Mouse (Mus musculus) kidney, adult 8-10 months (tissue): Measurements from ENCODE around the gene Wdr92.
A peak's percentile ranks its signal among the peaks of the same experiment; 100 is the strongest.

Experiments
- DNase-seq, 2 experiments: peaks; one replicate each; pipeline ENCODE4 v3.0.0; 2022

Gene Wdr92

GRCm38 (mm10) chr11:17181807-17182206 is at the start of gene Wdr92:
TSS of gene Wdr92 (plus strand) at chr11:17182107.
- DNase-seq: no peak

DNA sequence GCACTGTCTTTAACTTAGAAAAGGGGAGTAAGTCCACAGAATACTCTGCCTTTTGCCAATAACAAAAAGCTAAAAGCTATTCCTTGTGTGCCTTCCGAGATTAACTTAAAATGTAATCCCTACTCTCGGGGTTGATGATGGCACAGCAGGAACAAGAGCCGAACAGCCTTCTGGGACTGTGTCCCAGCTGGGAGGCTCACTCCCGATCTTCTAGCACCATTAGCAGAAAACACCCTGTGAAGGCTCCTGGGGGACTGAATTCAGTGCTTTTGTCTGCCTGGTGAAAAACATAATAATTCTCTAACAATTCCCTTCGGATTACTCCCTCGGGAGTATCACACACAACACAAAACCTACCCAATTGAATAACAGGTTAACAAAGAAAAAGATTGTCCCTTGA is 46.3 kb upstream of the Wdr92 start:
- DNase-seq: no peak

GRCm38 (mm10) chr11:17138306-17139033 is 43.4 kb upstream of the Wdr92 start:
- DNase-seq: no peak

DNA sequence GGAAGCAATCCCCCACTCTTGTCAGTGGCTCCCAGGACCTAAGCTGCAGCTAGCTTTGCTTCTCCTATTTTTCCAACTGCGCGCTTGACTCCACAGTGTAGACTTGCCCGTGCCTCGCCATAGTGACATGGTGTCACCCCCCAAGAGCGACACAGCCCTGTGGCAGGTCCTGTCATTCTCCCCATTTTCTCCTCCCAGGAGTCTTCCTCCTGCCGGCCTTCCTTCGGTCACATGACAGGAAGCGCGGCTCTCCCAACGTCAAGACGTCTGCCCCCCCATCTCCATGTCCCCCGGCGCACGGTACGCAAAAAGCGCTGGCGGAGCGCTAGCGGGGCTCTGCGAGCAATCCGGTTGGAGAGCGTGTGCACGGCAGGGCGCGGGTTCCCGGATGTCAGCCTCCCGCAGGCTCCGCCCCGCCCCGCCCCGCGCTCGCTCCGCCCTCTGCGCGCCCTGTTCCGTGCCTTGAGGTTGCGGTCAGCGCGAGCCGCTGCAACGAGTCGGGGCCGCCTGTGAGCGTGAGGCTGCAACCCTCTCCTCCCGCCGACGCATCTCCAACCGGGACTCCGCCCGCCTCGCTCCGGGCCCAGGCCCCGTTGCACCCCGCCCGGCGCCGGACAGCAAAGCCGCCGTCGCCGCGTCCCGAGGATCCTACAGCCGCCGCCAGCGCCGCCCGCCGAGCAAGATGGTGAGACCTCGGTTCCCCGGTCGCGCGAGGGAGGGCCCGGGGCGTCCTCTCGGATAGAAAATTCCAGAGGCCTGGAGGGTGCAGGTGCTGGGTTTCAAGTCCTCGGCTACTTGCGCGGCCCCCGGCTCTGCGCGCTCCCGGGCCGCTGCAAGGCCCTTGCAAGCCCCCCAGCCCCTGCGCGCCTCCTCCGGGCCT is 22.8 kb upstream of the Wdr92 start, which contains the start of gene Ppp3r1:
Ppp3r1 (plus strand) TSS at position 406 of the 880 bp plus-strand sequence.
- peak; percentile 96 for DNase-seq

- DNase-seq: peak; percentile 22 to 42
These were observed 22.1 kb upstream of the Wdr92 start for GRCm38 (mm10) chr11:17159738-17160241.

DNA sequence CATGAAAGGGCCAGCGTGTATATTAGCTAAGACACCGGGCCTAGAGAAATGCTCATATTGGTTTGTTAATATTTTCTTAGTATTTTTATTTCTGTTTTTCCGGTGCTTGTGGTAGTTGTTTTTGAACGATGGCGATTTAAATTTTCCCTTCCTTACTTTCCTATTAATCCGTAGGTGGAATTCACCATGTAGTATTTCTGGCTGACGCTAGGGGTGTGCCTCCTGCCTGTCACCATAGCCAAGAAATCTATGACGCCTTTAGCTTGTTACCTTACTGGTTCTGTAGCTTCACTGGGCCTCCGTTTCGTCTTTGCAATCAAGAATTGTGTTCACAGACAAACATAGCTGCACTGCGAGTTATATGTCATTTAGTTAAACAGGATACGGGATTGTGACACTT is 21.7 kb upstream of the Wdr92 start:
- peak; percentile 57 to 65 for DNase-seq

DNA sequence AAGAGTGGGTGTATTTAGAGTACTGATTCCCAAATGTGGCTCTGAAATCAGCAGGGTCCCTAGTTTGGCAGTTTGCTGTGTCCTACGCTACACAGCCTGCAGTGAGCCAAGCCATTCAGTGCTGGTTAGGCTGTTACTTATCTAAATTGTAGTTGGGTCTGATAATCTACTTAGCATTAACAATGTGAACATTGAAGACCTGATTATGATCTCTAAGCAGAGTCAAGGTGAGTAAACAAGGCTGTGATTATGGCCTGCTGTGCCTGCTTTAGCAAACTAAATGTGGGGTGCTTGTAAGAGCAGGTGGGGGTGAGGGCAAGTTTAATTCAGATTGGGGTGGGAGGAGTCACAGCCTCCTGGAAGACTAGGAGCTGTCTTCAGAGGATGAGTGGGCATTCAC is 18.0 kb upstream of the Wdr92 start:
- DNase-seq: no peak

DNA sequence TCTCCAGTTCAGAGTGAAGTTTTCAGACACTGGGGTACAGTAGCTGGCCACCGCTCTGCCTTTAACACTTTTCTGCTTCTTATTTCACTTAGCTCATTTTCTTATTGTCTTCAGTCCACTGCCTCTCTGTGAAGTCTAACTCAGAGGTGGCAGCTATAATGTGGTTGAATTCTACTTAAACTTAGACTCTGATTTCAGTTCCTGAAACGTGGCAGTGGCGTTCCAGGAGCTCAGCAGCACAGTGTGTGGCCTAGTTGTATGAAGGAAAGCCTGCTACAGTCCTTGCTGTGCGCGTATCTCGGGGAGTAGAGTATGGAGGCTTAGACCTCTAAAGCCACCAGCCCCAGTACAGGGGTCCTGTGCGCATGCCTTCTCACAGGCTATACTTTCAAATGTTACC is 15.3 kb upstream of the Wdr92 start:
- no peak for DNase-seq

GRCm38 (mm10) chr11:17169262-17169661 is 12.6 kb upstream of the Wdr92 start:
- no peak for DNase-seq

- no peak for DNase-seq
These were observed 10.8 kb upstream of the Wdr92 start for GRCm38 (mm10) chr11:17170938-17171729.

DNA sequence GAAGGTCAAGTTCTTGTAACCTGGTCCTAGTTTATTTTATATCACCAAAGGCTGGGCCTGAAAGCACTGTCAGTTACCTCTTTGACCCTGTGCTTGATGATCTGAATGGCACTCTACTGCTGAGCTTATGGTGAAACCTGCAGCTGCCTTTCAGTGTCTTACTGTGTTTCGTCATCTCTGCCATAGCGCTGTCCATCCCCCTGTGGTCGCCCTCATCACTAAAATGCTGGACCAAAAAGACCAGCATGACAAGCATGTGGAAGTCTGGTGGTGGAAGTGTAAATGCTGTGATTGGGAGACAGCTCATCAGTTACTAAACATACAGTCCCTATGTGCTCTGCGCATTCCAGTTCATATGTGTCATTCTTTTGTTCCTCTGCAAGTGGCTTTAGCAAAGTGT is 9.6 kb upstream of the Wdr92 start:
- DNase-seq: no peak

DNA sequence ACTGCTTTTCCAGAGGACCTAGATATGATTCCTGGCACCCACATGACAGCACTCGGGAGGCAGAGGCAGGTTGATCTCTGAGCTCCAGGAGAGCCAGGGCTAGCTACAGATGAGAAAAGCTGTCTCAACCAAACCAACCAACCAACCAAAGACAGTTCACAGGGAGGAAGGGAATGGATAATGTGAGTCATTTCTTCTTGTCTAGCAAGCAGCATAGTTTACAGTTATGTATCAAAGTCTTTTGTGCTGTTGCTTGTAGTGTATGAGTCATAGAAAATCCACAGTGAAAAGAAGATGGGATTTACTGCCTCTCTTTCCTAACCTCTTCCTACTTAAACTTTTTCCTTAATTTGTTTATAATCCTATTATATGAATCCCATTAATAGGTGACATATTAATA is 5.3 kb upstream of the Wdr92 start:
- no peak for DNase-seq

- no peak for DNase-seq
These were observed 1.2 kb upstream of the Wdr92 start for GRCm38 (mm10) chr11:17180753-17181152.

DNA sequence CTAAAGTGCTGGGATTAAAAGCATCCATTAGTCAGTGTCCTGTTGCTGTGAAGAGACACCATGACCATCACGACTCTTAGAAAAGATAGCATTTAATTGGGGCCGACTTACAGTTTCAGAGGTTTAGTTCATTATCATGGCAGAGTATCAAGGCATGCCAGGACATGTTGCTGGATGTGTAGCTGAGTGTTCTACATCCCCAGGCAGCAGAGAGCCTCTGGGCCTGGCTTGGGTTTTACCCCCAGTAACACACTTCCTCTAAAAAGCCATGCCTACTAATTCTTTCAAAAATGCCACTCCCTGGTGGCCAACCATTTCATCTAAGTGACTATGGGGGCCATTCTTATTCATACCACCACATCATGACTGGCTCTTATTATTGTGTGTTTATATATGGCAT is 1.3 kb downstream of the Wdr92 start:
- DNase-seq: no peak

- no peak for DNase-seq
These were observed 5.7 kb downstream of the Wdr92 start for GRCm38 (mm10) chr11:17187649-17188048.

DNA sequence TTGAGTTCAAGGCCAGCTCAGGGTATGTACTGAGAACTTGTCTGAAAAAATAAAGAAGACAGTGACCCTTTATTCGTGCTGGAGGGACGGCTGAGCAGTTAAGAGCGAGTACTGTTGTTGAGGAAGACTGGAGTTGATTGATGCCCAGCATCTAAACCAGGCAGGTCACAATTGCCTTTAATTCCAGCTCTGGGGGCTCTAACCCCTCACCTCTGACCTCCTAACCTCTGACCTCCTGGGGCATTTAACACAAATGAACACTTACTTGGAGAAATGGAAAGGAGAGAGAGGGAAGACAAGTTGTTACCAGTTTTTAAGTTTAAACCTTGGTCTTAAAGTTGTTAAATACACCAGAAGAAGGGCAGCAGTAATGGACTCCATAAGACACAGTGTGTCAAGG is 6.9 kb downstream of the Wdr92 start:
- DNase-seq: no peak

- DNase-seq: peak in 1 of 2 experiments; percentile 31
These were observed 10.4 kb downstream of the Wdr92 start for GRCm38 (mm10) chr11:17192151-17192844.

DNA sequence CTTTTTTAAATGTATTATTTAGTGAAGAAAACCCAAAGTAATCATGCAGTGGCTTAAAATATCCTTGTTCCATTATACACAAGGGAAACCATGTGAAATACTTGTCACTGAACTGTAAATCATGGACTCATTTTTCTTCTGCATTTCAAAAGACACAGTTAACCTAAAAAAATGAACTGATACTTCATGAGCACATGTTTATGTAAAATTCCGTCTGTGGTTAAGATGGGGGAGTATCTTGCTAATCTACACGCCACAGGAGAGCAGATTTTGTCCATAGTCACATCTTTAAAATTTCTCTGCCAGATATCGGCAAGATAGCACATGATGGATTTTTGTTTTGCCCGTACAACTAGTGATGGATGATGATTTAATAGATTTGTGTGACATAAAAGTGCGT is 17.3 kb downstream of the Wdr92 start:
- no peak for DNase-seq

- DNase-seq: no peak
These were observed 18.1 kb downstream of the Wdr92 start for GRCm38 (mm10) chr11:17199840-17200501.

DNA sequence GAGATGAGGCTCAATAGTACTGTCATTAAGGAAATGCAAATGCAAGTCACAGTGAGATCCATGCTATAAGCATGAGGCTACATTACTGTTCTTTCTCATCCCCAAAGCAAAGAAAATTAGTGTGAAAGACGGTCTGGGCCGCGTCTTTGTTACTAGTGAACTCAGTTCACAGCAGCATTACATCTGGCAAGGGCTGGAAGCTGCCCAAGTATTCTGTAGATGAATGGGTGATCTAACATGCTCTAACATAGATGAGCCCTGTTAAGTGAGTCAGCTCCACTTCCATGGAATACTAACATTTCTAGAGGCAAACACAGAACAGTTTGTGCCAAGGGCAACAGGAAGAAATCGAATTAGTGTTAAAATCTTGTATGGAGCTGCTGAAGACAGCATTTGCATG is 19.0 kb downstream of the Wdr92 start:
- DNase-seq: no peak

GRCm38 (mm10) chr11:17202481-17202880 is 20.6 kb downstream of the Wdr92 start:
- DNase-seq: no peak
